Mouse (Mus musculus) heart, postnatal 0 days (tissue): ENCODE measurements at regions not wholly inside any gene's neighbourhood (a gene's known extent, or its start where the extent isn't known, plus 50 kb on each side); places are given as distances from the start of the nearest gene placed in this dataset.

Source experiments
- CTCF ChIP-seq: IDR thresholded peaks from 2 replicates; pipeline ENCODE4 v1.5.1; 2016; ENCODE audit warnings: antibody characterized with exemption, control low read depth, low read depth
- EP300 ChIP-seq: IDR thresholded peaks from 2 replicates; pipeline ENCODE4 v1.6.1; 2016; ENCODE audit warnings: antibody characterized with exemption, low read depth

DNA sequence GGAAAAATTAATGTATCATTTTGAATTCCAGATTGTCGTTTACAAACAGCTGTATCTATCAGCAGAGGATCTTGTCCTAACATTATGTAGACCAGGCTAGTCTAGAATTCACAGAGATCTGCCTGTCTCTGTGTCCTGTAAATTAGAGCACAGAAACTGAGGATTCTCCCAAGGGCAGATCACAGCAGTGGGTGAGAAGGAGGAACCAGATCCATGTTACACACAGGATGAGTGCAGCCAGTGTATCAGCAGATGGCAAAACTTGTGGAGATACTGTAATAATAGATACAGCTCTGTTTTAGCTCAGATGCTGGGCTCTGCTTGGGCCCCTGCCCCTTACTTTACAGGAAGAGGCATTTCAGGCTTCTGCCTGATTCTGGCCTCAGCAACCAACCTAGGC, 1384.0 kb upstream of the 1700008P02Rik start:
- TF ChIP-seq CTCF (no peak), EP300 (no peak)
